37 mouse cellular contexts compared by ENCODE assay signal in the genomic region with DNA sequence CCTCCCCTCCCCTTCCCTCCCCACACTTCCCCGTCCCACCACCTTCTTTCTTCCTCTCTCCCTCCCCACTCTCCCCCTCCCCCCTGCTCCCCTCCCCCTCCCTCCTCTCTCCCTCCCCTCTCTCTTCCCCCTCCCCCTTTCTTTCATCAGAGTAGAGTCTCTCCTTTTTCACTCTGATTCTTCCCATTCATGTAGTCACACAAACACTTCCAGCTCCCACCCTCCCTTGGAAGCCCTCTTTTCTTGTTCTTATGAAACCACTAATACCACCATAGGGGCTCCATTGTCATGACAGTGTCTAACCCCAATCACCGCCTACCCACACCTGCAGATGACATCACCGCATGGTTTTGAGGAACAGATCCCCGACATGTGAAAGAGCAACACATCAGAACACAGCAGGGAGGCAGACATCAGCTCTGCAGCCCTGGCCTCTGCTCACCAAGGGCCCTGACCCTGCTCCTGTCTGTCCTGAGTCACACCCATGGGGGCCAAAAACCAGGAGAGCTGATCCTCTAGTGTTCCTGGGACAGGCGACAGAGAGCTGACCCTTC. TPM values are rescaled to one million over a fixed set of nuclear protein-coding genes. Genes with fewer than 3 reads are reported as not detected.
DNase-seq lines count a peak whose midpoint lies in the region; ATAC-seq and TF ChIP-seq lines count a peak whose summit lies in the region.
"Had no signal": no experiment of that assay in that cellular context is flagged by ENCODE, and none has a peak within 500 bp of the region (broad histone marks: within the 10 kb centered on the region; RNA-seq: fewer than 3 reads in every experiment).

No protein-coding gene starts in this region.

- no peak overlapping the region for H3K4me2 ChIP-seq in forebrain, embryonic 13.5 days
- no peak overlapping the region for H3K4me2 ChIP-seq in forebrain, postnatal 0 days (ENCODE audit: low read depth)
- H3K4me2 ChIP-seq: hindbrain, embryonic 13.5 days; midbrain, embryonic 11.5 days had no signal

- 64% methylated on average over 5 of the region's 5 CpGs for WGBS in forebrain, embryonic 13.5 days
- 57% methylated on average over 5 of the region's 5 CpGs for WGBS in forebrain, postnatal 0 days

- no peak overlapping the region for H3K4me3 ChIP-seq in forebrain, embryonic 13.5 days
- H3K4me3 ChIP-seq in forebrain, postnatal 0 days (ENCODE audit: low read depth, low read length): no peak overlapping the region
- H3K4me3 ChIP-seq: embryonic facial prominence, embryonic 13.5 days; forebrain, embryonic 12.5 days; hindbrain, embryonic 13.5 days; lung, embryonic 15.5 days had no signal

- H3K27me3 ChIP-seq in forebrain, embryonic 13.5 days: peaks cover 32% of the 10 kb centered on the region
- no peaks in the 10 kb centered on the region for H3K27me3 ChIP-seq in forebrain, postnatal 0 days (ENCODE audit: insufficient read depth, low read length)
- H3K27me3 ChIP-seq: embryonic facial prominence, embryonic 13.5 days; limb, embryonic 13.5 days had no signal

- no peak overlapping the region for H3K9ac ChIP-seq in forebrain, embryonic 13.5 days
- H3K9ac ChIP-seq in forebrain, postnatal 0 days: no peak overlapping the region
- H3K9ac ChIP-seq: embryonic facial prominence, embryonic 13.5 days; forebrain, embryonic 12.5 days; hindbrain, embryonic 13.5 days; limb, embryonic 13.5 days; lung, embryonic 15.5 days had no signal

- no peak for ATAC-seq in forebrain, embryonic 13.5 days
- no peak for ATAC-seq in forebrain, postnatal 0 days
- ATAC-seq: intestine, postnatal 0 days had no signal

- no peak for DNase-seq in forebrain, postnatal 0 days
- DNase-seq in spleen, postnatal 36 days (ENCODE audit: low spot score in 2 of 2): peak; percentile 23 to 27
- no peak for DNase-seq in spleen, postnatal 10 days (ENCODE audit: low spot score in 2 of 2)
- DNase-seq in B cell, adult 2 months: peak; percentile 25 to 40
- peak; percentile 18 for DNase-seq in c-Kit-positive CD71-negative TER-119-negative erythroid progenitor cells, embryonic 14.5 days (ENCODE audit: low read depth)
- DNase-seq in left cerebral cortex, postnatal 25 days (ENCODE audit: low spot score in 2 of 2): no peak
- no peak for DNase-seq in right cerebral cortex, adult 18-20 months
- DNase-seq: cerebellum, adult 2 months; cerebellum, postnatal 36 days; embryo, embryonic 11 days; heart, adult 18-20 months; heart, postnatal 36 days; kidney, adult 9 months; kidney, postnatal 10 days; right cerebral cortex, postnatal 14 days had no signal

- intact Hi-C loops in left cerebral cortex, postnatal 25 days (cut with DNase I): no loop called here

- H3K4me1 ChIP-seq in forebrain, embryonic 13.5 days: peaks cover 62% of the 10 kb centered on the region
- peaks cover 29% of the 10 kb centered on the region for H3K4me1 ChIP-seq in forebrain, postnatal 0 days (ENCODE audit: insufficient read depth)

- H3K9me3 ChIP-seq in forebrain, embryonic 13.5 days (replicated peaks): peaks cover 7% of the 10 kb centered on the region; the same call in 1 of the 2 replicates
- no peaks in the 10 kb centered on the region for H3K9me3 ChIP-seq in forebrain, postnatal 0 days (ENCODE audit: low read length)
- H3K9me3 ChIP-seq: forebrain, embryonic 12.5 days; G1E; hindbrain, embryonic 13.5 days; lung, embryonic 15.5 days had no signal

- peak overlapping the region; percentile 54; the same call in 1 of the 2 replicates for H3K27ac ChIP-seq in forebrain, embryonic 13.5 days
- no peak overlapping the region for H3K27ac ChIP-seq in forebrain, postnatal 0 days (ENCODE audit: low read depth, low read length)
- H3K27ac ChIP-seq: hindbrain, embryonic 13.5 days; limb, embryonic 13.5 days; lung, embryonic 15.5 days had no signal

- no peak for TF ChIP-seq CTCF in forebrain, postnatal 0 days (IDR thresholded peaks at IDR 0.05; ENCODE audit: low read depth)

- H3K36me3 ChIP-seq in forebrain, embryonic 13.5 days (ENCODE audit: poor library complexity, severe bottlenecking): no peaks in the 10 kb centered on the region
- H3K36me3 ChIP-seq in forebrain, postnatal 0 days (ENCODE audit: insufficient read depth): no peaks in the 10 kb centered on the region
- H3K36me3 ChIP-seq: embryonic facial prominence, embryonic 13.5 days; forebrain, embryonic 12.5 days; G1E; hindbrain, embryonic 13.5 days; limb, embryonic 13.5 days; lung, embryonic 15.5 days had no signal

RNA-seq across cellular contexts. Expression of a gene that starts 7.5 kb away (rescaled TPM):
- 0.08 TPM in 1 of 2 replicates, not detected in the other for polyA plus RNA-seq in forebrain, embryonic 13.5 days (2015; fragmentation: Nextera tagmentation; extraction: Ambion mirVana)
- total RNA-seq in forebrain, postnatal 0 days (2014; rRNA removed): 0.14 and 0.23 TPM in 2 replicates
- 0.08 and 0.18 TPM in 2 replicates for polyA plus RNA-seq in forebrain, postnatal 0 days (2015; fragmentation: Nextera tagmentation; extraction: Ambion mirVana)
- not detected for total RNA-seq in left cerebral cortex, postnatal 25 days (2021)
- total RNA-seq: adrenal gland, postnatal 36 days; gastrocnemius, adult 18-20 months; gastrocnemius, postnatal 25 days; heart, adult 18-20 months; heart, postnatal 36 days; layer of hippocampus, postnatal 10 days; megakaryocyte progenitor cell, adult 5-6 weeks; monocyte, adult 5-6 weeks had no signal
- polyA plus RNA-seq: C2C12; embryonic facial prominence, embryonic 13.5 days; G1E; heart, embryonic 16.5 days; hindbrain, embryonic 13.5 days; intestine, postnatal 0 days; large intestine, adult 2 months; limb, embryonic 13.5 days; liver, embryonic 11.5 days; liver, embryonic 16.5 days; midbrain, embryonic 11.5 days; neural tube, embryonic 14.5 days; small intestine, adult 2 months had no signal

Comparison
In these comparisons a context has a peak if more than half of its experiments do, and no peak if none do; other contexts are left out.
1. DNase-seq: peak in spleen, postnatal 36 days (2 of 2), B cell, adult 2 months (2 of 2) and c-Kit-positive CD71-negative TER-119-negative erythroid progenitor cells, embryonic 14.5 days (single experiment); none in forebrain, postnatal 0 days (single experiment), spleen, postnatal 10 days (0 of 2), left cerebral cortex, postnatal 25 days (0 of 2) and right cerebral cortex, adult 18-20 months (single experiment).